Mouse (Mus musculus): ENCODE measurements at regions not wholly inside any gene's neighbourhood (a gene's known extent, or its start where the extent isn't known, plus 50 kb on each side); places are given as distances from the start of the nearest gene placed in this dataset.

- Histone ChIP-seq H3K4me1 (ENCODE audit: control insufficient read depth in 2 of 2, insufficient read depth in 2 of 2, low read length in 2 of 2, poor library complexity in 1 of 2) (no peaks in the 10 kb centered on the region), H3K9me3 (ENCODE audit: control insufficient read depth, insufficient read depth, low read depth, low read length) (no peaks in the 10 kb centered on the region), H3K4me3 (ENCODE audit: insufficient read depth in 1 of 2, low read depth in 1 of 2, low read length in 2 of 2, poor library complexity in 1 of 2, severe bottlenecking in 1 of 2) (no peak overlapping the region), H3K9ac (ENCODE audit: insufficient read depth, low read depth, low read length, poor library complexity, severe bottlenecking) (no peak overlapping the region), H3K36me3 (ENCODE audit: control insufficient read depth, insufficient read depth, low read length, poor library complexity, severe bottlenecking) (no peaks in the 10 kb centered on the region), H3K27ac (ENCODE audit: insufficient read depth, low read depth, low read length, poor library complexity, severe bottlenecking) (no peak overlapping the region)
- in situ Hi-C loops (cut with MboI; ENCODE audit: low sequenced_read_pairs in 2 of 2, unreplicated experiment in 2 of 2), result no loop called here
- DNase-seq (ENCODE audit: low read depth, low spot score), result no peak
- TF ChIP-seq MAFK (IDR thresholded peaks at IDR 0.05; ENCODE audit: insufficient read depth, low read depth, low read length), result no peak
- TF ChIP-seq HCFC1 (IDR thresholded peaks at IDR 0.05; ENCODE audit: borderline replicate concordance, insufficient read depth, low read length), result no peak
These were observed 269.7 kb upstream of the Zmiz1 start for GRCm38 (mm10) chr14:25189256-25189655.

DNA sequence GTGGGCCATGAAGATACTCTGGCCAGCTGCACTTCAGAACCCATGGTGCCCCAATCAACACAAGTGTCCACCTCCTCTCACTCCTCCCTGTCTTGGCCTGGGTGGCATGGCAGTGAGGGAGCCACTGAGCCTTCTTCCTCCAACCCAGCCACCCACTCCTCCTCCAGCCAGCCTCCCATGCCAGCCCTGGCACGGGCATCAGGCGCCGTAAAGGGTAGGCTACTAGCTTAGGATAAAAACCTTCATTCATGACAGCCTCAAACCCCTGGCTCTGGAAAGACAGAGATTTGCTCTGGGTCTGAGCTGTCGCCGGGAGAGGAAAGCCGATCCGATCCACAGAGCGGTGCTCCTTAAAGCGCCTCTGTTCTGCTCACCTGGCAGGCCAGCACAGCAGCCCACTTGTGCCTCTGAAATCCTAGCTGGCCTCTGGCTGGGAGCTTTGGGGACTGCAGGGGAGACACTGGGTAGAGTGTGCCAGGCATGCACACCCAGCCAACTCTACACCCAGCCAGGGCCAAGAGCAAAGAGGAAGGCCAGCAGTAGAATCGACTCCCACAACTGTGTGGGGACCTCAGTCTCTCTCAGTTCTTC, 268.2 kb upstream of the Zmiz1 start:
- H3K4me3 ChIP-seq (ENCODE audit: insufficient read depth in 1 of 2, low read depth in 1 of 2, low read length in 2 of 2, poor library complexity in 1 of 2, severe bottlenecking in 1 of 2), result no peak overlapping the region
- H3K9me3 ChIP-seq (ENCODE audit: control insufficient read depth, insufficient read depth, low read depth, low read length), result no peaks in the 10 kb centered on the region
- H3K9ac ChIP-seq (ENCODE audit: insufficient read depth, low read depth, low read length, poor library complexity, severe bottlenecking), result no peak overlapping the region
- DNase-seq (ENCODE audit: low read depth, low spot score), result no peak
- in situ Hi-C loops (cut with MboI; ENCODE audit: low sequenced_read_pairs in 2 of 2, unreplicated experiment in 2 of 2), result no loop called here
- TF ChIP-seq MAFK (IDR thresholded peaks at IDR 0.05; ENCODE audit: insufficient read depth, low read depth, low read length) (no peak), ZNF384 (IDR thresholded peaks at IDR 0.05; ENCODE audit: low read depth, low read length) (no peak), ZC3H11A (IDR thresholded peaks at IDR 0.05; ENCODE audit: borderline replicate concordance, low read depth, low read length) (no peak), HCFC1 (IDR thresholded peaks at IDR 0.05; ENCODE audit: borderline replicate concordance, insufficient read depth, low read length) (no peak), CHD2 (IDR thresholded peaks at IDR 0.05; ENCODE audit: low read depth, low read length) (no peak)
- no peaks in the 10 kb centered on the region for H3K4me1 ChIP-seq (ENCODE audit: control insufficient read depth in 2 of 2, insufficient read depth in 2 of 2, low read length in 2 of 2, poor library complexity in 1 of 2)
- no peak overlapping the region for H3K27ac ChIP-seq (ENCODE audit: insufficient read depth, low read depth, low read length, poor library complexity, severe bottlenecking)
- H3K36me3 ChIP-seq (ENCODE audit: control insufficient read depth, insufficient read depth, low read length, poor library complexity, severe bottlenecking), result no peaks in the 10 kb centered on the region

DNA sequence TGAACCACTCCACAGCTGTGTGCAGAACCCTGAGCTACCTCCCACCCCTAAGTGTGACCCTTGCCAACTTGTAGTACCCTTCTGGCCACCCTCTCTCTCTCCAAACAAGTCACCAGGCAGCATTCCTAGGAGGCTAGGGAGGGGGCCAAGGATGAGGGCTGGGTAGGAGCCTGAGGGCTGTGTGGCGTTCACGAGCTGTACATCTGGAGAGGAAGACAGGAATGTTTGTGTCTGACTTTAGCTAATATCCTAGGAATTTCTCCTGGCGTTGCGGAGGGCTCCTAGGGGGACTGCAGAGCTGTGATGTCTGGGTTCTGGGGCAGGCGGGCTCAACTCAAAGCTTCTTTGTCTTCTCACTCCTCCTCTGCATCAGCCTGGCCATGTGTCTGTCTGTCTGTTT, 262.2 kb upstream of the Zmiz1 start:
- TF ChIP-seq MAFK (IDR thresholded peaks at IDR 0.05; ENCODE audit: insufficient read depth, low read depth, low read length), result no peak
- TF ChIP-seq CHD2 (IDR thresholded peaks at IDR 0.05; ENCODE audit: low read depth, low read length), result no peak
- no peak for TF ChIP-seq HCFC1 (IDR thresholded peaks at IDR 0.05; ENCODE audit: borderline replicate concordance, insufficient read depth, low read length)
- TF ChIP-seq ZC3H11A (IDR thresholded peaks at IDR 0.05; ENCODE audit: borderline replicate concordance, low read depth, low read length), result no peak
- no peak for TF ChIP-seq ZNF384 (IDR thresholded peaks at IDR 0.05; ENCODE audit: low read depth, low read length)
- no peak overlapping the region for H3K9ac ChIP-seq (ENCODE audit: insufficient read depth, low read depth, low read length, poor library complexity, severe bottlenecking)
- H3K36me3 ChIP-seq (ENCODE audit: control insufficient read depth, insufficient read depth, low read length, poor library complexity, severe bottlenecking), result no peaks in the 10 kb centered on the region
- no peaks in the 10 kb centered on the region for H3K9me3 ChIP-seq (ENCODE audit: control insufficient read depth, insufficient read depth, low read depth, low read length)
- no peaks in the 10 kb centered on the region for H3K4me1 ChIP-seq (ENCODE audit: control insufficient read depth in 2 of 2, insufficient read depth in 2 of 2, low read length in 2 of 2, poor library complexity in 1 of 2)
- in situ Hi-C loops (cut with MboI; ENCODE audit: low sequenced_read_pairs in 2 of 2, unreplicated experiment in 2 of 2), result no loop called here
- no peak for DNase-seq (ENCODE audit: low read depth, low spot score)
- H3K4me3 ChIP-seq (ENCODE audit: insufficient read depth in 1 of 2, low read depth in 1 of 2, low read length in 2 of 2, poor library complexity in 1 of 2, severe bottlenecking in 1 of 2), result no peak overlapping the region
- H3K27ac ChIP-seq (ENCODE audit: insufficient read depth, low read depth, low read length, poor library complexity, severe bottlenecking), result no peak overlapping the region

DNA sequence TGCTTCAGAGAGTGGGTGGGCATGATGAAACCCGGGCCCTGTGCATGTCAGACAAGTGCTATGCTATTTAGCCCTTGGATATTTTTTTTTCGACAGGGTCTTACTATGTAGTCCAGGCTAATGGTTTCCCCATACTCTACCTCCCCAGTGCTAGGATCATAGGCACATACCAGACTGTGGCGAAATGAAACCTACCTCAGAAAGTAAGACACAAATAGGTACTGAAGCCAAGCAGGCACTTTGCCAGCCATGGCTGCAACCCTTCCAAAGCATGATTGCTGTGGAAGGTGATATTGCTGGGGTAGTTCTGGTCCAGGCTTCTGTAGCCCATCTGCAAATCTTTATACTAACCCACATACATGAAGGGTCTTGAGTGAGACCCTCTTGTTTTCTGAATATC, 259.1 kb upstream of the Zmiz1 start:
- Histone ChIP-seq H3K9ac (ENCODE audit: insufficient read depth, low read depth, low read length, poor library complexity, severe bottlenecking) (no peak overlapping the region), H3K4me1 (ENCODE audit: control insufficient read depth in 2 of 2, insufficient read depth in 2 of 2, low read length in 2 of 2, poor library complexity in 1 of 2) (no peaks in the 10 kb centered on the region), H3K27ac (ENCODE audit: insufficient read depth, low read depth, low read length, poor library complexity, severe bottlenecking) (no peak overlapping the region)

GRCm38 (mm10) chr14:25200656-25201179, 258.3 kb upstream of the Zmiz1 start:
- DNase-seq (ENCODE audit: low read depth, low spot score), result no peak
- H3K36me3 ChIP-seq (ENCODE audit: control insufficient read depth, insufficient read depth, low read length, poor library complexity, severe bottlenecking), result no peaks in the 10 kb centered on the region
- TF ChIP-seq ZNF384 (IDR thresholded peaks at IDR 0.05; ENCODE audit: low read depth, low read length) (no peak), MAFK (IDR thresholded peaks at IDR 0.05; ENCODE audit: insufficient read depth, low read depth, low read length) (no peak), ZC3H11A (IDR thresholded peaks at IDR 0.05; ENCODE audit: borderline replicate concordance, low read depth, low read length) (no peak), CHD2 (IDR thresholded peaks at IDR 0.05; ENCODE audit: low read depth, low read length) (no peak), HCFC1 (IDR thresholded peaks at IDR 0.05; ENCODE audit: borderline replicate concordance, insufficient read depth, low read length) (no peak)
- in situ Hi-C loops (cut with MboI; ENCODE audit: low sequenced_read_pairs in 2 of 2, unreplicated experiment in 2 of 2), result no loop called here
- H3K4me1 ChIP-seq (ENCODE audit: control insufficient read depth in 2 of 2, insufficient read depth in 2 of 2, low read length in 2 of 2, poor library complexity in 1 of 2), result no peaks in the 10 kb centered on the region
- no peaks in the 10 kb centered on the region for H3K9me3 ChIP-seq (ENCODE audit: control insufficient read depth, insufficient read depth, low read depth, low read length)
- no peak overlapping the region for H3K9ac ChIP-seq (ENCODE audit: insufficient read depth, low read depth, low read length, poor library complexity, severe bottlenecking)
- no peak overlapping the region for H3K4me3 ChIP-seq (ENCODE audit: insufficient read depth in 1 of 2, low read depth in 1 of 2, low read length in 2 of 2, poor library complexity in 1 of 2, severe bottlenecking in 1 of 2)
- no peak overlapping the region for H3K27ac ChIP-seq (ENCODE audit: insufficient read depth, low read depth, low read length, poor library complexity, severe bottlenecking)

More for the DNA sequence above, 259.1 kb upstream of the Zmiz1 start:
- no peak for TF ChIP-seq CHD2 (IDR thresholded peaks at IDR 0.05; ENCODE audit: low read depth, low read length)
- no peak for TF ChIP-seq ZC3H11A (IDR thresholded peaks at IDR 0.05; ENCODE audit: borderline replicate concordance, low read depth, low read length)
- no peak for TF ChIP-seq MAFK (IDR thresholded peaks at IDR 0.05; ENCODE audit: insufficient read depth, low read depth, low read length)
- TF ChIP-seq ZNF384 (IDR thresholded peaks at IDR 0.05; ENCODE audit: low read depth, low read length), result no peak
- TF ChIP-seq HCFC1 (IDR thresholded peaks at IDR 0.05; ENCODE audit: borderline replicate concordance, insufficient read depth, low read length), result no peak
- Histone ChIP-seq H3K9me3 (ENCODE audit: control insufficient read depth, insufficient read depth, low read depth, low read length) (no peaks in the 10 kb centered on the region), H3K36me3 (ENCODE audit: control insufficient read depth, insufficient read depth, low read length, poor library complexity, severe bottlenecking) (no peaks in the 10 kb centered on the region), H3K4me3 (ENCODE audit: insufficient read depth in 1 of 2, low read depth in 1 of 2, low read length in 2 of 2, poor library complexity in 1 of 2, severe bottlenecking in 1 of 2) (no peak overlapping the region)
- no peak for DNase-seq (ENCODE audit: low read depth, low spot score)
- in situ Hi-C loops (cut with MboI; ENCODE audit: low sequenced_read_pairs in 2 of 2, unreplicated experiment in 2 of 2), result no loop called here
